Mouse (Mus musculus) myocyte (in vitro differentiated cells): ENCODE measurements around the gene Bace1.

Source experiments
- E2F4 ChIP-seq: IDR thresholded peaks from one replicate; pipeline ENCODE4 v1.6.1; 2011; ENCODE audit warnings: mild to moderate bottlenecking, control low read depth, moderate library complexity; ENCODE audit not compliant: insufficient read depth
- MAX ChIP-seq: IDR thresholded peaks from one replicate; pipeline ENCODE4 v1.6.1; 2011; ENCODE audit warnings: low read depth, mild to moderate bottlenecking, control low read depth
- MYOD1 ChIP-seq, 3 experiments: IDR thresholded peaks; one replicate each; pipeline ENCODE4 v1.6.1; 2011; ENCODE audit warnings: control low read depth in 2 of 3, low read depth in 2 of 3, mild to moderate bottlenecking in 2 of 3, moderate library complexity in 1 of 3; ENCODE audit not compliant: insufficient read length in 2 of 3, control insufficient read depth in 1 of 3
- POLR2A ChIP-seq: IDR thresholded peaks from one replicate; pipeline ENCODE4 v1.6.1; 2011; ENCODE audit warnings: low read depth, mild to moderate bottlenecking, control low read depth, moderate library complexity; ENCODE audit not compliant: insufficient read length
- POLR2AphosphoS2 ChIP-seq: IDR thresholded peaks from one replicate; pipeline ENCODE4 v1.6.1; 2011; ENCODE audit warnings: low read depth, control low read depth; ENCODE audit not compliant: insufficient read length
- REST ChIP-seq: IDR thresholded peaks from one replicate; pipeline ENCODE4 v1.6.1; 2011; ENCODE audit warnings: mild to moderate bottlenecking, control low read depth, moderate library complexity; ENCODE audit not compliant: insufficient read depth, insufficient read length
- SRF ChIP-seq: IDR thresholded peaks from one replicate; pipeline ENCODE4 v1.6.1; 2011; ENCODE audit warnings: low read depth; ENCODE audit not compliant: control insufficient read depth, insufficient read length
- TCF12 ChIP-seq: IDR thresholded peaks from one replicate; pipeline ENCODE4 v1.6.1; 2011; ENCODE audit warnings: mild to moderate bottlenecking, control low read depth; ENCODE audit not compliant: poor library complexity, insufficient read depth, severe bottlenecking
- TCF3 ChIP-seq: IDR thresholded peaks from one replicate; pipeline ENCODE4 v1.6.1; 2011; ENCODE audit warnings: low read depth, control low read depth; ENCODE audit not compliant: insufficient read length
- USF1 ChIP-seq: IDR thresholded peaks from one replicate; pipeline ENCODE4 v1.6.1; 2011; ENCODE audit warnings: low read depth, mild to moderate bottlenecking, control low read depth, moderate library complexity

GRCm38 (mm10) chr9:45828291-45828963 lies 10.0 kb upstream of the Bace1 start, which contains the start of gene Cep164:
- TF ChIP-seq MYOD1 (IDR thresholded peaks at IDR 0.05; ENCODE audit: control insufficient read depth in 1 of 3, insufficient read length in 2 of 3, low read depth in 2 of 3) (no peak), TCF3 (no peak), MAX (no peak), POLR2A (peak; percentile 18), TCF12 (no peak), E2F4 (no peak), REST (no peak), USF1 (peak; percentile 92), SRF (no peak), POLR2AphosphoS2 (no peak)
